Mouse (Mus musculus) adrenal gland, adult 18-20 months (tissue): ENCODE measurements at regions not wholly inside any gene's neighbourhood (a gene's known extent, or its start where the extent isn't known, plus 50 kb on each side); places are given as distances from the start of the nearest gene placed in this dataset.

Experiments used
- DNase-seq, 2 experiments: peaks; one replicate each; pipeline ENCODE4 v3.0.0; 2021 to 2022; ENCODE audit warnings: low spot score in 2 of 2

DNA sequence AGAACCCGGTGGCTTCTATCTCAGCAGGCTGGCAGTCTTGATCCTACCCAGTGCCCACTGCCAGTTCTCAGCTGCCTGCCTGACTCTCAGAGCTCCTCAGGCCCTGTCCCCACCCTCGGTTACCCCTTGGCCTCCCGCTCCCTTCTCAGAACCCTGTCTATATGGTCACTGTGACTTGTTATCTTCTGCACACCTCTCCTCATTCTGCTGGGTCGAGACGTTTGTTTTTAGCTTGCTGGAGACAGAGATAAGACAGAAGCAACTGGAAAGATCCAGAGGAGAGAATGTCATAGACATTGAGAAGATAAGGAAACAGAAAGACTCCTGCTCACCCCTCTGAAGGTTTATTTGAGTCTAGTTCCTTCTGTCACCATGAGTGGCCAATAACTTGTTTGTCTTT is 53.8 kb upstream of the Phc1 start:
- no peak for DNase-seq

DNA sequence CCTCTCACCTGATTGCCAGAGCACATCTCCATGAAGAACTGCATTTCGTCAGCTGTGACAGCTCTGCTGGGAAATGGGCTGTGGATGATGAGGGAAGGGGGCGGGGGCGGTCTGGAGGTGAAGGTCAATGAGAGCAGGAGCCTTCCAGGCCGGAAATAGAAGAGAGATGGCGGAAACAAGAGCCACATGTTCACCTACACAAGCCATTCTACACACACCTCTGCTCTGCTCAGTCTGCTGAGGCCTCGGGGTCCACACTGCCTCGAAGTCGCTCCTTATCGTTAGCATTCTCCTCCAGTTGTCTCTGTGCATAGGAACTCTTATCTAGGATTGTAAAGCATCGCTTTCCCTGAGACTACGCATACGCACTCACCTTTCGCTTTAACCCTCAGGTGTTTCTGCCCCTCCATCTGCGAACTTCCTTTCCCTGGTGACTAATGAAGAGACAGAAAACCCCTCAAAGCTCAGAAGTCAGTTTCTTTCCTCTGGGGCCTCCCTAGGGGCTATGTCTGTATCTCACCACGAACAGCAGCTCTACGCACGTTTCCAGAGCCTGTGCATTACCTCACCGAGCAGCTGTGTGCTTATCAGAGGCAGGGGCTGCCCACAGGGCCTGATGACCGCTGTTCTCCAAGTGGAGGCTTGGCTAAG is 53.0 kb upstream of the Phc1 start:
- no peak for DNase-seq

GRCm38 (mm10) chr6:122391725-122392667 is 51.6 kb upstream of the Phc1 start:
- DNase-seq: peak; percentile 53 to 62

DNA sequence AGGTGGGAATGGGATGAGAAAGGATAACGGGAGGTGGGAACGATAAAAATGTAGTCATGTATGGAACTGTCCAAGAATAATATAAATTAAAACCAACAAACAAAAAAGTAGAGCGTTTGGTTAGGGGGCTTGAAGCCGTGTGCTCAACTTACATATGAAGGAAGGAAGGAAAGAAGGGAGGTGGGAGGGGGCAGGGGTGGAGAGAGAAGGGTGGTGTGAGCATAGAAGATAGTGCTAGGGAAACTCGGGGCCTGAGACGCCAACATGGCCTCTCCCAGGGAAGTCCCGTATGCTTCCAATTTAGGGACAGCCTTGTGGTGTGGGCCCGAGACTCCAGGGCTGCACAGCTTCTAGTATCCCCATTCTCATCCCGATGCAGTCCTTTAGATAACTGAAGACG is 50.8 kb upstream of the Phc1 start:
- no peak for DNase-seq

GRCm38 (mm10) chr6:122390720-122391119 is 50.4 kb upstream of the Phc1 start:
- DNase-seq: no peak
